Mouse (Mus musculus) limb, embryonic 13.5 days (tissue): Measurements from ENCODE around the gene Gm20521. TPM values are rescaled to one million over a fixed set of nuclear protein-coding genes. Genes with fewer than 3 reads are reported as not detected.
A peak's percentile ranks its signal among the peaks of the same experiment; 100 is the strongest.

Source experiments
- ATAC-seq: fragments of 200-750 bp; cut with Nextera tagmentation; 2 replicates; pipeline ENCODE4 v1.8.0; 2017; ENCODE audit warnings: low read depth, moderate number of reproducible peaks, moderate TSS enrichment; ENCODE audit not compliant: low FRiP score
- H3K27ac ChIP-seq: fragments of 300-500 bp; sonication (generic); 2 replicates; pipeline ENCODE4 v1.5.1; 2015; ENCODE audit warnings: inconsistent platforms, mild to moderate bottlenecking, moderate library complexity
- H3K27me3 ChIP-seq: fragments of 300-500 bp; sonication (generic); 2 replicates; pipeline ENCODE4 v1.6.1; 2015; ENCODE audit warnings: mild to moderate bottlenecking, inconsistent platforms
- H3K36me3 ChIP-seq: fragments of 300-500 bp; sonication (generic); 2 replicates; pipeline ENCODE4 v1.6.1; 2015; ENCODE audit warnings: inconsistent platforms, mild to moderate bottlenecking, moderate library complexity
- H3K4me1 ChIP-seq: fragments of 300-500 bp; sonication (generic); 2 replicates; pipeline ENCODE4 v1.6.1; 2015; ENCODE audit warnings: inconsistent platforms
- H3K4me2 ChIP-seq: fragments of 300-500 bp; sonication (generic); replicated peaks from 2 replicates; pipeline ENCODE4 v1.6.1; 2015; ENCODE audit warnings: inconsistent platforms, mild to moderate bottlenecking, moderate library complexity
- H3K4me3 ChIP-seq: fragments of 300-500 bp; sonication (generic); 2 replicates; pipeline ENCODE4 v1.5.1; 2015; ENCODE audit warnings: moderate library complexity, mild to moderate bottlenecking, inconsistent platforms
- H3K9ac ChIP-seq: fragments of 300-500 bp; sonication (generic); 2 replicates; pipeline ENCODE4 v1.6.1; 2015; ENCODE audit warnings: mild to moderate bottlenecking, inconsistent platforms
- H3K9me3 ChIP-seq: fragments of 300-500 bp; sonication (generic); 2 replicates; pipeline ENCODE4 v1.6.1; 2016; ENCODE audit warnings: inconsistent platforms
- WGBS: fragments of 180-500 bp; shearing (Covaris S2); methylation state at CpG from one replicate; pipeline ENCODE4 v1.1.7; 2015; 5-methylcytosine and 5-hydroxymethylcytosine counted together
- polyA plus RNA-seq: library from polyadenylated mRNA; unstranded; fragments of >200 nt; fragmentation: Nextera tagmentation; extraction: Ambion mirVana; gene quantifications from 2 replicates; pipeline ENCODE4 v1.2.1, GENCODE M21; 2015

Gene Gm20521
- polyA plus RNA-seq = 0.13 and 0.42 TPM in 2 replicates

- H3K27me3 ChIP-seq = peaks cover 7% of the 10 kb centered on the region
- peak; percentile 90 for ATAC-seq
- H3K9me3 ChIP-seq = no peaks in the 10 kb centered on the region
- WGBS = under 1% methylated on average over 27 of the region's 27 CpGs
- H3K4me1 ChIP-seq = peaks cover 22% of the 10 kb centered on the region
- H3K27ac ChIP-seq = peak within 1 kb of the TSS; percentile 95
- peak within 1 kb of the TSS; percentile 71 for H3K4me3 ChIP-seq
- peak within 1 kb of the TSS; percentile 86 for H3K4me2 ChIP-seq
- peaks cover 14% of the 10 kb centered on the region for H3K36me3 ChIP-seq
- peak within 1 kb of the TSS; percentile 86 for H3K9ac ChIP-seq
Measured at GRCm38 (mm10) chr14:54883154-54884021, at the start of gene Gm20521, which contains the start of gene Bcl2l2. Gene Gm20521, plus strand, starts transcription at chr14:54883441. Gene Bcl2l2, plus strand, starts transcription at chr14:54883377.

DNA sequence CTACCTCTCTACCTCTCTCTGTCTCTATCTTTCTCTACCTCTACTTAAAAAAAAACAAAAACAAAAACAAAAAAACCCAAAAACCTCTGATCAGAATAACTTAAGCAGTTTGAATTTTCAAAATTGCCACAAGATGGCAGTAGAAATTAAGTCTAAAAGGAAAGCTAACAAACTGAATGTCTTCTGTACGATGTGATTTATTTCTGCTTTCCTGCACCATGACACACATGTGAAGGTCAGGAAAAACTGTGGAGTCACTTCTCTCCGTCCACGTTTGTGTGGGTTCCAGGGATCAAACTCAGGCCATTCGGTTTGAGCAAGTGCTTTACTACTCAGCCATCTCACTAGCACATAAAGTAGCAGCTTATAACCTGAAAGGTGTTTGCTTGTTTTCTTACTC lies 39.8 kb upstream of the Gm20521 start:
- Histone ChIP-seq H3K4me1 (no peaks in the 10 kb centered on the region), H3K9me3 (no peaks in the 10 kb centered on the region), H3K4me2 (no peak overlapping the region), H3K36me3 (no peaks in the 10 kb centered on the region), H3K4me3 (no peak overlapping the region), H3K27ac (no peak overlapping the region), H3K9ac (no peak overlapping the region), H3K27me3 (0 out of 2 replicates have a peak, but pooled peaks cover 3% of the 10 kb centered on the region)
- ATAC-seq = no peak
- 4% methylated on average over 4 of the region's 4 CpGs for WGBS

- Histone ChIP-seq H3K36me3 (peaks cover 40% of the 10 kb centered on the region), H3K27me3 (no peaks in the 10 kb centered on the region), H3K9ac (no peak overlapping the region), H3K4me1 (no peaks in the 10 kb centered on the region), H3K4me3 (no peak overlapping the region), H3K9me3 (no peaks in the 10 kb centered on the region), H3K27ac (no peak overlapping the region), H3K4me2 (no peak overlapping the region)
- WGBS = 96% methylated on average over 3 of the region's 3 CpGs
- no peak for ATAC-seq
Measured at GRCm38 (mm10) chr14:54855726-54856125, 27.5 kb upstream of the Gm20521 start.

- Histone ChIP-seq H3K27ac (no peak overlapping the region), H3K4me2 (no peak overlapping the region), H3K4me3 (no peak overlapping the region), H3K9me3 (no peaks in the 10 kb centered on the region), H3K9ac (no peak overlapping the region), H3K27me3 (no peaks in the 10 kb centered on the region), H3K4me1 (no peaks in the 10 kb centered on the region), H3K36me3 (peaks cover 40% of the 10 kb centered on the region)
- no peak for ATAC-seq
- 86% methylated on average over 7 of the region's 7 CpGs for WGBS
Measured at GRCm38 (mm10) chr14:54856703-54857102, 26.5 kb upstream of the Gm20521 start.

DNA sequence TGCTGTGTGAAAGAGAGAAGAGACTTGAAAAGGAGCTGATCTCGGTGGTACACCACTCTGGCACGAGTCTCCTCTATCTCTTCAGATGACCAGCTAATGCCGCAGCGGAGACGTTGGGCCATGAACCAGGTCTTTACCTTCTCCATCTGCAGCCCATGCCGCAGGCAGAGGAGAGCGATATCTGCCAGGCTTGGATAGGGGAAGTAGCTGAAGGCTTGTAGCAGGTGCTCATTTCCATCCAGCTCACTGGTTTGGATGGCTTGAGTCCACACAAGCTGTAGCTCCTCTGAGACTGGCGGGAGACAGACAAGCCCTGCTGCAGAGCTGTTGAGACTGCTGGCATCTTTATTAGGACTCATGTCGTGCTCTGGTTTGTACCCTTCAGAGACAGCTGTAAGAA lies 25.4 kb upstream of the Gm20521 start:
- Histone ChIP-seq H3K36me3 (peaks cover 40% of the 10 kb centered on the region), H3K9ac (no peak overlapping the region), H3K4me3 (no peak overlapping the region), H3K27ac (no peak overlapping the region), H3K4me2 (no peak overlapping the region), H3K9me3 (no peaks in the 10 kb centered on the region), H3K4me1 (no peaks in the 10 kb centered on the region), H3K27me3 (no peaks in the 10 kb centered on the region)
- no peak for ATAC-seq
- 92% methylated on average over 9 of the region's 9 CpGs for WGBS

- no peak overlapping the region for H3K27ac ChIP-seq
- ATAC-seq = no peak
- H3K27me3 ChIP-seq = no peaks in the 10 kb centered on the region
- H3K4me1 ChIP-seq = 0 out of 2 replicates have a peak, but pooled peaks cover 7% of the 10 kb centered on the region
- no peaks in the 10 kb centered on the region for H3K9me3 ChIP-seq
- WGBS = 52% methylated on average over 2 of the region's 2 CpGs
- H3K4me3 ChIP-seq = no peak overlapping the region
- no peak overlapping the region for H3K4me2 ChIP-seq
- no peak overlapping the region for H3K9ac ChIP-seq
- peaks cover 25% of the 10 kb centered on the region for H3K36me3 ChIP-seq
Measured at GRCm38 (mm10) chr14:54860511-54860910, 22.7 kb upstream of the Gm20521 start.

DNA sequence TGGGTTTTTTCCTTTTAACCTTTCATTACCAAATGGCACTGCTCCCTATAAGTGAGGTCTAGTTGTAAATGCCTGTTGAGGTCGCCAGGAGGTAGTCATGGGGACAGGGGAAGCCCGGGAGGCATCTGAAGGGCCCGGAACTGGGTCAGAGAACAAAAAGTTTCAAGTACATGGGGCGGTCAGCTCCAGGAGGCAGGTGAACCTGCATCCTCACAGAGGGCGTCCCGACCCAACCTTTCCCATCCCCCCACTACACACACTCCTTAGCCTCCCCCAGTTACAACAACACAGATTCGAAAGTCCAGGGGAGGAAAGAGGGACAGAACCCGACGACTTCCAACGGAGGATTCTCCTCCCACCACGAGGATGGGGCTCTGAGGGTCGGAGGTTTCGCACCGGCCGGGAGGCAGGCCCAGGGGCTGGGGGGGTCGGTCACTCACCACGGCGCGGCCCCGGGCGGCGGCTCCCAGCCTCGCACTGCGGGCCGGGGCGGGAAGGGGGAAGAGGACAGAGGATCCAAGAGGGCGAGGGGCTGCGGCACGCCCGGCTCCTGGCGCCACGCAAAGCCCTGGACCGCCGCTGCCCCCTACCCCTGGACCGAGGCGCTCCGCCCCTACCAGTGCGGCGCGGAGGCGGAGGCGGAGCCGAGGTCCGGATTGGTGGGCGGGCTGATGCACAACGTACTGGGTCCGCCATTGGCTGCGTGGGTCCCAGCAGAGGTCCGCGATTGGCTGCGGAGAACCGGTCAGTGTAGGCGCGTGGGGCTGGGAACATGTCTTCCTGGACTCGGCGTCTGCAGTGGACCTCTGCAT lies 19.5 kb upstream of the Gm20521 start:
- H3K9me3 ChIP-seq = no peaks in the 10 kb centered on the region
- ATAC-seq = peak; percentile 100
- H3K27ac ChIP-seq = peak overlapping the region; percentile 63; the same call in 1 of the 2 replicates
- 0 out of 2 replicates have a peak, but pooled peaks cover 7% of the 10 kb centered on the region for H3K4me1 ChIP-seq
- H3K27me3 ChIP-seq = no peaks in the 10 kb centered on the region
- H3K4me2 ChIP-seq = peak overlapping the region; percentile 86
- peak overlapping the region; percentile 90 for H3K4me3 ChIP-seq
- H3K9ac ChIP-seq = peak overlapping the region; percentile 95
- under 1% methylated on average over 54 of the region's 56 CpGs for WGBS
- H3K36me3 ChIP-seq = no peaks in the 10 kb centered on the region

GRCm38 (mm10) chr14:54864313-54865036 lies 18.8 kb upstream of the Gm20521 start:
- no peaks in the 10 kb centered on the region for H3K36me3 ChIP-seq
- peak overlapping the region; percentile 90 for H3K4me3 ChIP-seq
- H3K4me1 ChIP-seq = 0 out of 2 replicates have a peak, but pooled peaks cover 7% of the 10 kb centered on the region
- H3K27me3 ChIP-seq = no peaks in the 10 kb centered on the region
- H3K9me3 ChIP-seq = no peaks in the 10 kb centered on the region
- H3K27ac ChIP-seq = peak overlapping the region; percentile 39; the same call in 1 of the 2 replicates
- peak; percentile 14; the same call in 1 of the 2 replicates for ATAC-seq
- WGBS = 12% methylated on average over 21 of the region's 21 CpGs
- H3K9ac ChIP-seq = peak overlapping the region; percentile 95
- peak overlapping the region; percentile 86 for H3K4me2 ChIP-seq

- Histone ChIP-seq H3K4me2 (no peak overlapping the region), H3K9me3 (no peaks in the 10 kb centered on the region), H3K9ac (no peak overlapping the region), H3K27me3 (no peaks in the 10 kb centered on the region), H3K4me3 (no peak overlapping the region), H3K36me3 (no peaks in the 10 kb centered on the region), H3K4me1 (0 out of 2 replicates have a peak, but pooled peaks cover 7% of the 10 kb centered on the region), H3K27ac (no peak overlapping the region)
- WGBS = 74% methylated on average over 5 of the region's 5 CpGs
- no peak for ATAC-seq
Measured at GRCm38 (mm10) chr14:54865626-54866025, 17.6 kb upstream of the Gm20521 start.

GRCm38 (mm10) chr14:54866268-54866667 lies 17.0 kb upstream of the Gm20521 start:
- ATAC-seq = no peak
- WGBS = 63% methylated on average over 3 of the region's 3 CpGs
- 0 out of 2 replicates have a peak, but pooled peaks cover 7% of the 10 kb centered on the region for H3K4me1 ChIP-seq
- H3K36me3 ChIP-seq = no peaks in the 10 kb centered on the region
- no peak overlapping the region for H3K9ac ChIP-seq
- H3K27ac ChIP-seq = no peak overlapping the region
- no peak overlapping the region for H3K4me3 ChIP-seq
- no peak overlapping the region for H3K4me2 ChIP-seq
- no peaks in the 10 kb centered on the region for H3K27me3 ChIP-seq
- H3K9me3 ChIP-seq = no peaks in the 10 kb centered on the region

GRCm38 (mm10) chr14:54866936-54867335 lies 16.3 kb upstream of the Gm20521 start:
- 56% methylated on average over 5 of the region's 5 CpGs for WGBS
- no peaks in the 10 kb centered on the region for H3K9me3 ChIP-seq
- H3K27me3 ChIP-seq = no peaks in the 10 kb centered on the region
- no peak overlapping the region for H3K4me2 ChIP-seq
- no peak for ATAC-seq
- H3K4me3 ChIP-seq = no peak overlapping the region
- H3K36me3 ChIP-seq = no peaks in the 10 kb centered on the region
- H3K4me1 ChIP-seq = 0 out of 2 replicates have a peak, but pooled peaks cover 7% of the 10 kb centered on the region
- H3K9ac ChIP-seq = no peak overlapping the region
- H3K27ac ChIP-seq = no peak overlapping the region
